Mouse (Mus musculus): Measurements from ENCODE around the gene Chpt1.
A peak's percentile ranks its signal among the peaks of the same experiment; 100 is the strongest.
"Not testable (repeated sequence)": the region's sequence is repeated elsewhere in the genome, so short reads cannot be mapped to it uniquely, and the experiment has no call there.

The Chpt1 gene

DNA sequence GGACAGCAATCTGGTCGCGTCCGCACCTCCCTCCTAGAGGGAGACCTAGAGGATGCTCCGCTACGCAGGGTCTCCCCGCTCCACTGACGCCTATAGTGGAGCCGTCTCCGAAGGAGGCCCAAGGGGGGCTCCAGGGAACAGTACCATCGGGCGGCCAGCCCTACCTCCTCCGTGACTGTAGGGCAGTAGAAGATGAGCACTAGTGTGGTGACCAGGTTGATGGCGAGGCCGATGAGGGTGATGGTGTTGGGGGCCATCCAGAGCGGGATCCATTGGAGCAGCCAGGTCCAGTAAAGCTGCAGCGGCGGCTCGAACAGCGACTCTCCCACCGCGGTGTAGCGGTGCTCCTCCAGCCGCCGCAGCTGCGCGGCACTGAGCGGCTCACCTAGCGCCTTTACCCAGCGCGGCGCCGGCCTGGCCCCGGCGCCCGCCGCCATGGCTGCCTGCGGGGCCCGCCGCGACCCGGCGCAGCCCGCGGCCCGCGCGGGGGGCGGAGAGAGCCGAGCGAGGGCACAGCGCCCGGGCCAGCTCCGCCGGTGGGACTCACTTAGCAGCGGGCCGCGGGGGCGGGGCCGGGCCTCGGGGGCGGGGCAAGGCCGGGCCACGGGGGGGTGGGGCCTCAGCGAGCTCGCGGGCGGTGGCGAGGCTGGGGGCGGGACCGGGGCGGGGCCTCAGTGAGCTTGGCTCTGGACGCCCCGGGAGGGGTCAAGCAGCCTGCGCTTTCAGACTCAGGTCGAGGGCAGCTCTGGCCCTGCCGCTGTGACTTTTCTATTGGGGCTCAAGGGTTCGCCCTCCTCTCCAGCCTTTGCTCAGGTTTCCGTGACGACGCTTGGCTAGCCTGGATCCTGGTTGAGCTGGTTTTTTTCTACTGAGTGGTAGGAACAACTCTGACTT, at the start of gene Chpt1:
TSS of gene Chpt1 (minus strand) at position 653 of the 894 bp plus-strand sequence.
- DNase-seq (ENCODE audit: low spot score in 2 of 2): peak; percentile 59 to 87

- DNase-seq (ENCODE audit: low spot score in 2 of 2): no peak
Observed at GRCm38 (mm10) chr10:88552738-88553137, 48.9 kb upstream of the Chpt1 start.

DNA sequence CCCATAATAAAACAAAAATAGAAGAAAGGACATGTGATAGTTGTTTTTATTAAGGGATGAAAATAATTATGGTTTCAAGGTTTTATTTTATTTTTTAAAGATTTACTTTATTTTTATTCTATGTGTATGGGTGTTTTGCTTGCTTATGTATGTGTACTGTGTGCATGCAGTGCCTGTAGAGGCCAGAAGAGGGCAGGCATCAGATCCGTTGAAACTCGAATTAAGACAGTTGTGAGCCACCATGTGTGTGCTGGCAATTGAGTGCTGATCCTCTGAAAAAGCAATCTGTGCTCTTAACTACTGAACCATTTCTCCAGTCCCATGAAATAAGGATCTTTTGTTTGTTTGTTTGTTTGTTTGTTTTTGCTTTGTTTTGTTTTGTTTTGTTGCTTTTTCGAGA, 46.4 kb upstream of the Chpt1 start:
- no peak for DNase-seq (ENCODE audit: low spot score in 2 of 2)

DNA sequence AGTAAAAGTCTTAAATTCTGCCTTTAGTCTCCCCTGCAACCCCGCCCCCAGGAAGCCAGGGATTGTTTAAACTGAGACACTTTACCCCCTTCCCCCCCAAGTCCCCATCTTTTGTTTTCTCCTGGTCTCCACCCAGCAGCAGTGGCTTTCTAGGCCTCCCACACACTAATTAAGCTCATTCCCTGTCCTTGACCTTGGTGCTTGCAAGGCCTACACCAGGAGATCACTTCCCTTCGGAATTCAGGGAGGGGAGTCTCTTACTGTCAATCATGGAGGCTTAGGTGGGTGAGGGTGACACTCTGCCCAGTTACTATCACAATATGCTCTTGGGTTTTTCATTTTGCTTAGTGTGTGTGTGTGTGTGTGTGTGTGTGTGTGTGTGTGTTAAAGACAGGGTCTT, 43.8 kb upstream of the Chpt1 start:
- DNase-seq (ENCODE audit: low spot score in 2 of 2): no peak

DNA sequence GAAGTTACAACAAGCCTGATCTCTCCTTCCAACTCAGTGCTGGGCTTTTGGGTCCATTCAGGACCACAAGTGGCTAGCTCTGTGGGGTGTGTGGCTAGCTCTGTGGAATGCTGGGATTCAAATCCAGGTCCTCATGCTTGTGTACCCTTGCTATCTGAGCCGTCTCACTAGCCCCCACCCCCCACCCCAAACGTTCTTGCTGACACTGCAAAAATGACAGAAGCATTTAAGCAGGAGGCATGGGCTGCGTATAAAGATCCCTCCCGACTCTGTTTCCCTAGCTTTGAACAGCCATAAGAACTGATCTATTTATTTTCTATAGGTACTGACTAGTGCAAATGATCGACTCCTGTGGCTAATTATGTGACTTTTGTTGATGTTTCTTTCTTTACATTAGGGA, 26.8 kb upstream of the Chpt1 start:
- no peak for DNase-seq (ENCODE audit: low spot score in 2 of 2)

DNA sequence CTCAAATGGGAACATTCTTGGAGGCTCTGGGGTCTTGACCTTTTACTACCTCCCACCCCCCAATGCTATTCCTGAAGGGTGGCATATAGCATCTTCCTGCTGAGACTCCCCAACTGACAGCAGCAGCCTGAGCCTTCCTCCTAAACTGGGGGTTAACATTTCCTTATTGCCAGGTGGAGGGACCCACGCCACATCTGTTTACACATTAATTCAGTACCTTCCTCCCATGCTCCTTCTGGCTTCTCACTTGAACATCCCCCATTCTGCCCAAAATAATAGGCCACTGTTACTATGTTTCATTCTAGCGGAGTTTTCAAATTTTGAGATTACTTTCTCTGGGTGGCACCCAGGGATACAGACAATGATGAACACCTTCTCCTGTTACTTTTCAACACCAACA, 20.1 kb upstream of the Chpt1 start:
- DNase-seq (ENCODE audit: low spot score in 2 of 2): no peak

- DNase-seq (ENCODE audit: low spot score in 2 of 2): no peak
Observed at GRCm38 (mm10) chr10:88523212-88523611, 19.3 kb upstream of the Chpt1 start.

DNA sequence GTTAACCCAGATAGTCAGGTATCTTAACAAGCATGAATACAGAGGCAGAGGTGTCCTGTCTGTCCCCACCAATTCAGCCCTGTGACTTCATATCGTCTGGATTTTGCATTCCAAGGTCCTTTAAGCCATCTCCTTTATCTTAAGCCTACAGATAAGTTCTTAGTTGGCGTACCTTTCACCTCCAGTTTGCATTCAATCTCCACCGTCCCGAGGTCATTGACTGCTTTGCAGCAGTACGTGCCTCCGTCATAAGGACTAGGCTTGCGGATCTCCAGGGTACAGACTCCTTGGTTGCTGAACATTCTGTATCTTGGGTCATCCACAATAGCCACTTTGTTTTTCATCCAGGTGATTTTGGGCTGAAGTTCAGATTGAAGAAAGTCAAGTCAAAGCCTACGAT, 18.9 kb upstream of the Chpt1 start:
- DNase-seq (ENCODE audit: low spot score in 2 of 2): no peak

DNA sequence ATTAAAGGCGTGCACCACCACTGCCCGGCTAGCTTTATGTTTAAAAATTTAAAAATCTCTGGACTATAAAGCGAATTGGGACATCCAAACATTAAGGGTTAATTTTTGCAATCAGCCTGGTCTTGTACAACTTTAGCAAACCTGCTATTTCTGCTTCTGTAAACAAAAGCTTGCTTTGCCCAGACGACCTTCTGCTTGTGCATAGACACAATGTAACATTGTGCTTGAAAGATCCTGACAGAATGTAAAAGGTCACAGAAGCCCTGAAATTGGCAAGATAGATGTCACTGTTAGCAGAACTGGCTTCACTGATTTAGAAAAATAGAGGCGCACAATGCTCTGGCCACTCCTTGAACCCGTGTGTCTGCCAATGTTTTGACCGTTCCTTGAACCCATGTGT, 11.2 kb upstream of the Chpt1 start:
- DNase-seq (ENCODE audit: low spot score in 2 of 2): not testable (repeated sequence)

DNA sequence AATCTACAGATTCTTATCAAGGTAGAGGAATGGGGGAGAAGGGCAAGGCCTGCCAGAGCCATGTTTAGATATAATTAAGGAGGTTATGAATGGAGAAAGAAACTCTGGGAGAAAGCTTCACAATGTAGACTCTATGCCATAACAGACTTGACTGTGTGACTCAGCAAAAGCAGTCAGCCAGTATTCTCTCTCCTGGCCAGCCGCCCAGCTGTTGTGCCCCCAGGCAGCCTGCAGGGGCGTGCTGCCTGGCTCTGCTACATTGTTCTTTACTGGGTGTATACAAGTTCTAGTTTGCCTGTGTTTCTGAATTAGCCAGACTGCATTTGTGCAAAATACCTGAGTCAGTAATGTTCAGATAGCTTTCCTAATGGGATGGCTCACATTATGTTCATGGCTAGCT, 10.6 kb upstream of the Chpt1 start:
- DNase-seq (ENCODE audit: low spot score in 2 of 2): peak; percentile 28 to 50

- no peak for DNase-seq (ENCODE audit: low spot score in 2 of 2)
Observed at GRCm38 (mm10) chr10:88513574-88514135, 9.8 kb upstream of the Chpt1 start.

- no peak for DNase-seq (ENCODE audit: low spot score in 2 of 2)
Observed at GRCm38 (mm10) chr10:88511355-88511754, 7.5 kb upstream of the Chpt1 start.

DNA sequence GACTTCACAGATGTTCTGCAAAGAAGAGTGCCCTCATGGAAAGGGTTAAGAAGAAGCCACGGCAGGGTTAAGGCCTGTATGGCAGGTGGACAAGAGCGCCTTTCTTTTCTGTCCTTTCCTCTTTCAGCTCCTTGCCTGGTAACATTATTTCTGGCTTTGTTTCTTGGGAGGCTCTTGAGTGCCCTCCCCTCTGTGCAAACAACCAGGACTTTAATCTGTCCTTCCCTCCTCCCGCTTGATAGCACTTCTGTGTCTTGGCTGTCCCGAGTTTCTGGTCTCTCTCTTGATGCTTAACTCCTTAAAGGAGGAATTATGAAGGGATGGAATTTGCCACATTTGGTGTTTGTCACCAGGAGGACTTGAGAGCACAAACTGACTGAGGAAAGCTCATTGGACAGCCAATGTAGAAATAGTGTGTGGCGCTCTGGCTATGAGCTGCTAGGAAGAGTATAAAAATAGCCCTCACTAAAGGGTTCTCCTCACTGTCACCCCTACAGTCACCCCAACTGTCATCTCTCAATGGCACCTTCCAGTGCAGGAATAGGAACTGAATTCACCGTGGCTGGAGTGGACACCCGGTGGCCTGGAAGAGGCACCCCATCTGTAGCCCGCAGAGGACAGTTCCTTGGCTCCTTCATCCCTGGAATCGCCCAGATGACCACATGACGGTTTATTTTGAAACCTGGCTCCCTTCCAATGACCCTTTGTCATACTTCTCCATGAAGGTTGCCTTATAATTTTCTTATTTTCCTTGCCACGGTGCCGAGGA, 6.8 kb upstream of the Chpt1 start:
- no peak for DNase-seq (ENCODE audit: low spot score in 2 of 2)

- DNase-seq (ENCODE audit: low spot score in 2 of 2): no peak
Observed at GRCm38 (mm10) chr10:88507691-88508143, 3.8 kb upstream of the Chpt1 start.

DNA sequence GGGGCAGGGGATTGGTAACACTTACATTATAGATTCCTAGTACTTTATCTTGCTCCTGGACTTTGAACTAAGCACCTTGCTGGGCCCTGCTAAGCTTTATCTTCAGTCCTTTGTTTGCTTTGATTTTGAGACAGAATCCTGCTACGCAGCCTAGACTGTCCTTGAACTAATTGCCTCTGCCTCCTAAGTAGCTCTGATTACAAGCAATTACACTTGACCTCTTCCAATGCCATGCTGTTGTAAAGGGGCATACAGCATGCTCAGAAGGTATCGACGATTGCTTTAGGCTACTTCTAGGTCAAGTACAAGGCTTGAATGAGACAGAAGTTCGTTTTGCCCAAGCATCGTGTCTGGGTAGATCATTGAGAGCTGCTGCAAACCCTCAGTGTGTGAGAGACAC, 1.4 kb upstream of the Chpt1 start:
- no peak for DNase-seq (ENCODE audit: low spot score in 2 of 2)

- no peak for DNase-seq (ENCODE audit: low spot score in 2 of 2)
Observed at GRCm38 (mm10) chr10:88504481-88504880, 608 bp upstream of the Chpt1 start.

DNA sequence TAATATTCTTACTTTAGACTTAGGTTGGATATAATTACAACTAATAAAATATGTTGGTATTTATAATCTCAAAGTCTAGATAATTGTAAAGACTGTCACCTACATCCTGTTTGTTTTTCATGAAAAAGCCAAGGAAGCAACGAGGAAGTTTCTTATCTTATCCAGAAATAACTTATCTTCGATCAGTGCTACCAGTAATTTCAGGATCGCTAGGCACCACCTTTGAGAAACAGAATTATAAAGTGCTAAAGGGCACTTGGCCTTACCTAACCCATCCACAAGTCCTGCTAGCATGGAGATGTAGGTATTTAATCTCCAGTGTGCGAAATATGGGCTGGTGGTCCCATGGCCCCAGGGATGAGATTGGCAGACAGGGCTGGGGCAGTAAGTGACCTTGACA, 954 bp downstream of the Chpt1 start:
- no peak for DNase-seq (ENCODE audit: low spot score in 2 of 2)

GRCm38 (mm10) chr10:88501886-88502765, 1.7 kb downstream of the Chpt1 start:
- DNase-seq (ENCODE audit: low spot score in 2 of 2): no peak

DNA sequence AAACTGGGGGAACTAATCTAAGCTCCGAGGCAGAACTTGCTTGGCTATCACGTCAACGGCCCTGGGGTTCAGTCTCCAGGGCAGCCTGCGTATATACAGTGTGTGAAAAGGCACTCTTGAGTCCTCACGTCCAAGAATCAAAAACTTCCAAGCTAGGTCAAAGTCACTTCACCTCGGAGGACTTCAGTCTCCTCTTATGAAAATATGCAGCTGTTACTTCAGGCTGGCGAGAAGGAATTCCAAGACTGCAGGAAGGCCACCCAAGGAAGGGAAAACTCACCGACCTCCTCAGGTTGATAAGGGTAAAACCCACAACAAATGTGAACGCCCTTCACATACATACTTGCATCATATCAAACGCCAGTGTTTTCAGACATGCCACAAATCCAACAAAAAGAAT, 2.5 kb downstream of the Chpt1 start:
- DNase-seq (ENCODE audit: low spot score in 2 of 2): no peak

DNA sequence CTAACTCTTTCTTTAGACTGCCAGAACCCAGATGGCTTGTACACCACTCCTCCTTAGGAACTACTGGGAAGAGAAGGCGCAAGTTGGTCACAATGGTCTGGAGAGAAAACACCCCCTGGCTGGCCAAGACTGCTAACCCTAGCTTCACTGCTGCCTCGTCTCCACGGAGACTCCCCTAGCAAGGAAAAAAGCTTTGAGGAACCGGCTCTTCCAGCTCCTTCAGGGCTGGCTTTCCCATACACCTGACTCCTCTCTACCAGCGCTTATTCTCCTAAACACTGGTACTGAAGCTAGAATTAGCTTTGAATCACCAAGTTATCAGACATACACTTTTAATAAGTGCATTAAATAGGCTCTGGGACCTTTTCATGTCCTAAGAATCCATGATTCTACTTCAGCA, 3.9 kb downstream of the Chpt1 start:
- DNase-seq (ENCODE audit: low spot score in 2 of 2): no peak

DNA sequence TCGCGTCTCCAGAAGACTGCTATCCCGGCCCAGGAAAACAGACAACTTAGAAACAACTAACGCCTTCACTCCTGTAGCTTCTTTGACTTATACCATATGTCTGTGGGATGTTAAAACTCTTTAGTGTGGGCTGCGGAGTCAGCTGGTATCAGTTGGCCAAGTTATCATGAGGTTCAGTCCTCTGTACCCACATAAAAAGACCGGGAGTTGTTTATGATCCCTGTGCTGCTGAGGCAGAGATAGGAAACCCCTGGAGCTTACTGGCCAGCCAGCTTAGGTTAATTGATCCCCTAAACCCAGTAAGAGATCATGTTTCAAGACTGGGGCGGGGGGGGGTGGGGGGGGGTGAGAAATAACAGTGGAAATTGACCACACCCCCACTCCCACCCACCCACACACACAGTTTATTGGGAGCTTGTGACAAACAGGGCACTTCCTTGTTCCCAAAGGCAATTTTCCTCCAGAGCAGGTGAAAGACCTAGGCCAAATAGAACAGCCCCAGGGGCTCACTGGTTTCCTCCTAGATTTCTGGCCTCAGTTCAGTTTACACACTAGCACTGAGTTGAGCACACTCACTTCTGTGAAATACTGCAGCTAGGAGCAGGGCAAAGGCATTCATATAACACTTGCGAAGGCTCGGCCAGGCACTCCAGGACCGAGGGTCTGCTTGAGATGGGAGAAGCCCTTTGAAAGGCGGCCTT, 6.9 kb downstream of the Chpt1 start:
- no peak for DNase-seq (ENCODE audit: low spot score in 2 of 2)

All from cerebellum, postnatal 4 days (tissue).